Mouse (Mus musculus): ENCODE results near the gene Sema3b.

The Sema3b gene

GRCm38 (mm10) chr9:107608741-107609432, at the start of gene Sema3b:
TSS of gene Sema3b (minus strand) at chr9:107609229.
- no peak for DNase-seq (ENCODE audit: low read depth, low spot score)

GRCm38 (mm10) chr9:107658096-107658495, 49.1 kb upstream of the Sema3b start:
- no peak for DNase-seq (ENCODE audit: low read depth, low spot score)

GRCm38 (mm10) chr9:107657144-107657543, 48.1 kb upstream of the Sema3b start:
- DNase-seq (ENCODE audit: low read depth, low spot score) = peak; percentile 84

GRCm38 (mm10) chr9:107654585-107654984, 45.6 kb upstream of the Sema3b start:
- no peak for DNase-seq (ENCODE audit: low read depth, low spot score)

GRCm38 (mm10) chr9:107653474-107653873, 44.4 kb upstream of the Sema3b start:
- no peak for DNase-seq (ENCODE audit: low read depth, low spot score)

- no peak for DNase-seq (ENCODE audit: low read depth, low spot score)
These were observed 41.9 kb upstream of the Sema3b start for GRCm38 (mm10) chr9:107650708-107651481.

GRCm38 (mm10) chr9:107650225-107650624, 41.2 kb upstream of the Sema3b start:
- DNase-seq (ENCODE audit: low read depth, low spot score) = no peak

GRCm38 (mm10) chr9:107648767-107649166, 39.7 kb upstream of the Sema3b start:
- DNase-seq (ENCODE audit: low read depth, low spot score) = no peak

GRCm38 (mm10) chr9:107646975-107647374, 37.9 kb upstream of the Sema3b start:
- no peak for DNase-seq (ENCODE audit: low read depth, low spot score)

GRCm38 (mm10) chr9:107645577-107645976, 36.5 kb upstream of the Sema3b start:
- DNase-seq (ENCODE audit: low read depth, low spot score) = peak; percentile 74

GRCm38 (mm10) chr9:107645153-107645510, 36.1 kb upstream of the Sema3b start:
- no peak for DNase-seq (ENCODE audit: low read depth, low spot score)

- peak; percentile 72 for DNase-seq (ENCODE audit: low read depth, low spot score)
These were observed 35.6 kb upstream of the Sema3b start for GRCm38 (mm10) chr9:107644495-107645152.

- no peak for DNase-seq (ENCODE audit: low read depth, low spot score)
These were observed 34.6 kb upstream of the Sema3b start for GRCm38 (mm10) chr9:107643544-107644214.

GRCm38 (mm10) chr9:107641666-107642065, 32.6 kb upstream of the Sema3b start:
- no peak for DNase-seq (ENCODE audit: low read depth, low spot score)

- no peak for DNase-seq (ENCODE audit: low read depth, low spot score)
These were observed 31.3 kb upstream of the Sema3b start for GRCm38 (mm10) chr9:107640257-107640772.

GRCm38 (mm10) chr9:107637070-107637469, 28.0 kb upstream of the Sema3b start:
- no peak for DNase-seq (ENCODE audit: low read depth, low spot score)

GRCm38 (mm10) chr9:107635279-107636028, 26.4 kb upstream of the Sema3b start, which contains the start of gene Gnai2:
TSS of gene Gnai2 (minus strand) at chr9:107635367.
- no peak for DNase-seq (ENCODE audit: low read depth, low spot score)

GRCm38 (mm10) chr9:107634406-107635278, 25.6 kb upstream of the Sema3b start:
- DNase-seq (ENCODE audit: low read depth, low spot score) = no peak

GRCm38 (mm10) chr9:107633661-107634405, 24.8 kb upstream of the Sema3b start:
- DNase-seq (ENCODE audit: low read depth, low spot score) = no peak
